Mouse (Mus musculus) embryonic fibroblast, embryonic 13.5 days (primary cell): ENCODE measurements around the gene Nos2.

Source experiments
- CTCF ChIP-seq: IDR thresholded peaks from 2 replicates; pipeline ENCODE4 v1.5.1; 2011; ENCODE audit warnings: mild to moderate bottlenecking, control low read depth, low read length, moderate library complexity, borderline replicate concordance; ENCODE audit not compliant: insufficient read depth
- POLR2A ChIP-seq: IDR thresholded peaks from 2 replicates; pipeline ENCODE4 v1.6.1; 2011; ENCODE audit warnings: low read depth, mild to moderate bottlenecking, control low read depth, low read length, moderate library complexity

GRCm38 (mm10) chr11:78934307-78934706 is 13.7 kb downstream of the Nos2 start:
- TF ChIP-seq CTCF (no peak), POLR2A (no peak)
